Mouse (Mus musculus): ENCODE results near the gene Col25a1.

Col25a1 gene

GRCm38 (mm10) chr3:130161323-130161917, 30.1 kb downstream of the Col25a1 start:
- DNase-seq (ENCODE audit: low spot score): peak; percentile 27

DNA sequence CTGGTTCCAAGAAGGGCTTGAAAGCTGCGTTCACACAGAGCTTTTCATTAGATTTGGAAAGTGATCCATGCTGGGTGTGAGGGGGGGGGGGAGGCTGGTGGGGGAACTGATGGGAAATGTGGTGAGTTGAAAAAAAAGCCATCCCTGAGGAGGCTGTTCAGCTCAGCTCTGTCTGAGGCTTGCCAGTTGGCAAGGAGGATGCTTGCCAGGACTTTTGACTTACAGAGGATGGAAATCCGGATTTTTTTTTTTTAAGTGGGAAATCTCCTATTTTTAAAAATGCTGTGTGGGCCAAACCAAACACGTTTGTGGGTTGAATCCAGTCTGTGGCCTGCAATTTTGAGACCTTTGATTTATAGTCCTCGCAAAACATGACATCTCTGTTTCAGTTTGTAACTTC, 35.6 kb downstream of the Col25a1 start:
- no peak for DNase-seq (ENCODE audit: low spot score)

- DNase-seq (ENCODE audit: low spot score): no peak
These were observed 41.5 kb downstream of the Col25a1 start for GRCm38 (mm10) chr3:130172764-130173163.

GRCm38 (mm10) chr3:130180181-130180940, 49.1 kb downstream of the Col25a1 start:
- DNase-seq (ENCODE audit: low spot score): peak; percentile 90

DNA sequence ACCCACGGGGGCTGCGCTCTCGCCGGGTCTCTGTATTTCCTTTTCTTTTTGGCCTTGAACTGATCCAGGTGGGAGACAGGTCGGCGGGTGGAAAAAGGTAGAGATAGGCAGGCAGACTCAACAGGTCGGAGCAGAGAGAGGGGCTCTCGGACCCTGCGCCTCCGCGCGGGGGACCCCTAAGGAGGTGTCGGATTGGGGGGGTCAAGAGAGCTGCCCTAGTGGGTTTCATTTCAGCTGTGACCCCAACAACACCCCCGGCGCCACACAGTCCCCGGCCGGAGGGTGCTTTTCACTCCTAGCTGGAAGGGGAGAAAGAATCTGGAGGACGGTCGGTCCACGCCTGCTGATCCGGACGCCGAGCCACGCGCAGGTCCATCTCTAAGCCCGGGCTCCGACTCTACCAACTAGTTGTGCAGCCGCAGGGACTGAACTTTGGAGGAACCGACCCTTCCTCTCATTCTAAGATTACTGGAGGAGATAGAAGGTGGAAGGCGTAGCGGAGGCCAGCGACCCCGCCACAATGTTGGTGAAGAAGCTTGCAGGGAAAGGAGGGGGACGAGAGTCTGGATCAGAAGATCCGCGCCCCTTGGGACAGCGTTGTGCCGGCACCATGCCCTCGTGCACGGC, 49.8 kb downstream of the Col25a1 start:
- peak; percentile 35 for DNase-seq (ENCODE audit: low spot score)

- no peak for DNase-seq (ENCODE audit: low spot score)
These were observed 50.3 kb downstream of the Col25a1 start for GRCm38 (mm10) chr3:130181591-130181980.

DNA sequence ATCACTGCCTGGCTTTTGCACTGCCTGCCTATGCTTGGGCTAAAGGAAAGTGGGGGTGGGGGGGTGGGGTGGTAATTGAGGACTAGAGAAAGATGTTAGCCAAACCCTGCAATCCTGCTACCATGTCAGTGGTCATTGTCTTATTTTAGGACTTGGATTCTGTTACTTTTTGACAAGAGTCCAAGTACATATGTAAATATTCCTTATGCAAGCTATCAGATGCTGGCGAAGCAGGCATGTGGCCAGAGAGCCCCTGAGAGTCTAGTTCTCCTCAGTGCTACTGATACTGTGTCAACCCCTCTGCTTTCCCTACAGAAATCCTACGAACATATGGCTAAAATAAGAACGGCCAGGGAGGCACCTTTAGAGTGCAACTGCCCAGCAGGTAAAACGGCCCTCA, 51.1 kb downstream of the Col25a1 start:
- DNase-seq (ENCODE audit: low spot score): no peak

GRCm38 (mm10) chr3:130185111-130185510, 53.8 kb downstream of the Col25a1 start:
- DNase-seq (ENCODE audit: low spot score): no peak

DNA sequence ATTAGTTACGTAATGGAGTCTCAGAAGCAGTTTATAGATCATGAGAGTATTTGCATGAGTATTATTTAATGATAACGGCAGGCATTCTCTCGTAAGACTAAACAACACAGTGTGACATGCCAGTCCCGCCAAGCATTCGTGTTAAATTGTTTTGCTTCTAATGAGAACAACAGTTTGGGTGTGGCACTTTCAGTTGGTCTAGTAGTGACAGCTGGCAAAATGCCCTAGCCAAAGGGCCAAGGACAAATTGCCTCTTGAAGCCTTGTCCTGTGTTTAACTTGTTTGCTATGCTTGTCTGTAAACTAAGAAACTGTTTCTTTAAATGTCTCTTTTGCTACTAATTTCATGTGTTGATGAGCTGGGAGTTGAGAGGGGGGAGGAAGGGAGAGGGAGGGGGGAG, 56.3 kb downstream of the Col25a1 start:
- DNase-seq (ENCODE audit: low spot score): no peak

- no peak for DNase-seq (ENCODE audit: low spot score)
These were observed 62.1 kb downstream of the Col25a1 start for GRCm38 (mm10) chr3:130193450-130193849.

GRCm38 (mm10) chr3:130214631-130215030, 83.3 kb downstream of the Col25a1 start:
- DNase-seq (ENCODE audit: low spot score): no peak

GRCm38 (mm10) chr3:130216141-130216540, 84.8 kb downstream of the Col25a1 start:
- no peak for DNase-seq (ENCODE audit: low spot score)

DNA sequence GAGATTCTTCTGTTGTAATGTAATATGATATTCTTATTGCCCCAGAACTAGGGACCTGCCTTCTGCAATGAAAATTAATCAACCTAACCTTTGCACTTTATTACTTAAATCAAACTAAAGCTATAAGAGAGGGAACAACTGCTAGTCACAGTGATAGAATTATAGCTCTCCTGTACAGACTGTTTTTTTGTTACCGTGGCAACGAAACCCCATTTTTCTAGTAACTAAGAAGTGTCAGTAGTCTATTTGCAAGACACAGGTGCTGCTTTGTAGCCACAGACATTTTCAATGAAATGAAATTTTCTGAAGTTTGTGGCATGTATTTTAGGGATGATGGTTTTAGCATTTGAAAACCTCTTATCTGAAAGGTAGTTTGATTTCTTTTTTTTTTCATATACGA, 85.3 kb downstream of the Col25a1 start:
- no peak for DNase-seq (ENCODE audit: low spot score)

DNA sequence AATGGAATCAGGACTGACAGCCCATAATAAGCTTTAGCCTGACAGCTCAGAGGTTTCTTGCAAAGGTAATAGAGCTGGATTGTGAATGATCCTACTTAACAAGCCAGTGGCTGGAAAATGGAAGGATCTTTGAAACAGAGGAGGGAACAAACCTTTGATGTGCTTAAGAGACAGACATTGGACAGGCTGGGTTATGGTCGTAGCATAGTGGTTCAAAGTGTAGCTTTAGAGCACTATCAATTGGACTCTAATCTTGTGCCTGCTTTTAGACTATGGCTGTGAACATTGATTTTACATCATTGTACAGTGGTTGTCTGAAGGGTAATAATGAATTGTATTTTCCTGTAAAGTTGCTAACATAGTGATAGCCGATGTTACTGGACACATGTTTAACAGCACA, 86.4 kb downstream of the Col25a1 start:
- no peak for DNase-seq (ENCODE audit: low spot score)

DNA sequence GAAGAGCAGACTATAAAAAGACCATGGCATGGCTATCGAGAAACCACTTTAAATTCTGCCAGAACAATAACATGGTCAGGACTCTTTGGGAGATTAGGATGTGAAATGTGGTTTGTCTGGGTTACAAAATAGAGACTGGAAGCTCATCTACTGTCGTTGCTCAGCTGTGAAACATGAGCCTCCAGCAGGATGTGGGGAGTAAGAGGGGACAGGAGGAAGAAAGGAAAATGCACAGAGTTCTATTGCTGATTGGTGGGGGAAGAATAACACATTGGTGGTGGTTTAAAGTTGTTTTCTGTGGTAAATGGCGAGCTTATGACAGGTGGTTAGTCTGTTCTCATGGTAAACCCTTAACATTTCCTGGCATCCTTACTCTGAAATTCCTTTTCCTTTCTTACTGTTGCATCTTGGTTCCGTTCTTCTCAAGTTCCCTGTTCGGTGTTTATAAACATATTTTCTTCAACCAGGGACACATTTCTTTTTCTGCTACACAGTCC, 87.0 kb downstream of the Col25a1 start:
- no peak for DNase-seq (ENCODE audit: low spot score)

GRCm38 (mm10) chr3:130220811-130221210, 89.5 kb downstream of the Col25a1 start:
- DNase-seq (ENCODE audit: low spot score): no peak

DNA sequence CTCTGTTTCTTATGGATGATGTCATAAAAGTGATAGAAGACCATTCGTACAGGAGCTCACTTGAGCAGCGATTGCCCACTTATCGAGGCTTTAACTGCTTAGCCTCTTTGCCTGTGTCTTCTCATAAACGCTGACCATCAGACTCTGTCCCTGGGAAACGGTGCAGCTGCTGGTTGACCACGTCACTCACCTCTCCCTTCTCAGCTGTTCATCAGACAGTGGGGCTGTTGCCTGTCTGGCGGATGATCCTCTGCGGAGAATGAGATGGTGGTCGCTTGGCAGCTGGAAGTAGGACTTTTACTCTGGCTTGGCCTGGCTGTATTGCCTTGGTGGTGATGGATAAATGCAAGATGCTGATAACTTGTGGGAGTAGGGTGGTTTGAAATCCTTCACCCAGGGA, 96.9 kb downstream of the Col25a1 start:
- DNase-seq (ENCODE audit: low spot score): no peak

GRCm38 (mm10) chr3:130232944-130233343, 101.6 kb downstream of the Col25a1 start:
- no peak for DNase-seq (ENCODE audit: low spot score)

- no peak for DNase-seq (ENCODE audit: low spot score)
These were observed 103.9 kb downstream of the Col25a1 start for GRCm38 (mm10) chr3:130235233-130235632.

- DNase-seq (ENCODE audit: low spot score): no peak
These were observed 104.8 kb downstream of the Col25a1 start for GRCm38 (mm10) chr3:130236129-130236528.

- no peak for DNase-seq (ENCODE audit: low spot score)
These were observed 106.6 kb downstream of the Col25a1 start for GRCm38 (mm10) chr3:130237852-130238251.

- no peak for DNase-seq (ENCODE audit: low spot score)
These were observed 110.6 kb downstream of the Col25a1 start for GRCm38 (mm10) chr3:130241924-130242323.

GRCm38 (mm10) chr3:130242647-130243296, 111.5 kb downstream of the Col25a1 start:
- DNase-seq (ENCODE audit: low spot score): no peak

Measured in embryo, embryonic 10 days (tissue).